Mouse (Mus musculus): ENCODE data around the gene Dnajc11.
A peak's percentile ranks its signal among the peaks of the same experiment; 100 is the strongest.

Gene Dnajc11

GRCm38 (mm10) chr4:151932576-151933504 lies 651 bp upstream of the Dnajc11 start:
- no peak for DNase-seq (ENCODE audit: low spot score)

- DNase-seq (ENCODE audit: low spot score): peak; percentile 33
These were observed 703 bp downstream of the Dnajc11 start for GRCm38 (mm10) chr4:151934215-151934572.

DNA sequence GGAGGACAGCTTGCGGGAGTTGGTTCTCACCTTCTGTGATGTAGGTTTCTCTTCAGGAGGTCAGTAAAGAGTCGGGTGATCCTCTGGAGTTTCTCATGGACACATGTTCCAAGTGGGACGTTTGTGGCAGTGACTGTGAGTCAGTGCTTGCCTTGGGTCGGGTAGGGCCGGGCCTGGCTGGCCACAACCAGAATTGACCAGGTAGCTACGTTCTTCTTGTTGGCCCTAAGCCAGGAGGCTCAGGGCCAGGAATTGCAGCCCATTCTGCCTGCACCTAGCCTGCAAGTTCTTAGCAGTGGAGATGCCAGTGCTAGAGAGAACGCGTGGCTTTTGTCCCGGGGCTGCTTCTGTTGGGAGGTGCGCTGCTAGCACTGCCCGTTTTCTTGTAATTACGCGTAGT lies 4.0 kb downstream of the Dnajc11 start:
- DNase-seq (ENCODE audit: low spot score): no peak

DNA sequence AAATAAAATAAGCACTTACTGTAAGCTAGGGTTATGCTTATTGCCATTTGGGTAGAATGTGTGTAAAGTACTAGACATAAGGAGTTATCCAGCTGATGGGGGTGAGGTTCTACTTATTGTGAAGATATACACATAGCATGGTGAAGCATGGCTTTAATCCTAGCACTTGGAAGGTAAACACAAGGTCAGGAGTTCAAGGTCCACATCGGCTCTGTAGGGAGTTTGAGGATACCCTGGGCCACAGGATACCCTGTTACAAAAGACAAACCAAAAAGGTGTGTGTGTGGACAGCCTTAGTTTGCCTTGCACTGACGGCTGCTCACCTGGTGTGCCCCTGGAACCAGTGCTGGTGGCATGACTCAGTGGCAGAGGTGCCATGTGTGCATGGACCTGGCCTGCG lies 4.6 kb downstream of the Dnajc11 start:
- DNase-seq (ENCODE audit: low spot score): no peak

GRCm38 (mm10) chr4:151946211-151946610 lies 12.7 kb downstream of the Dnajc11 start:
- DNase-seq (ENCODE audit: low spot score): no peak

DNA sequence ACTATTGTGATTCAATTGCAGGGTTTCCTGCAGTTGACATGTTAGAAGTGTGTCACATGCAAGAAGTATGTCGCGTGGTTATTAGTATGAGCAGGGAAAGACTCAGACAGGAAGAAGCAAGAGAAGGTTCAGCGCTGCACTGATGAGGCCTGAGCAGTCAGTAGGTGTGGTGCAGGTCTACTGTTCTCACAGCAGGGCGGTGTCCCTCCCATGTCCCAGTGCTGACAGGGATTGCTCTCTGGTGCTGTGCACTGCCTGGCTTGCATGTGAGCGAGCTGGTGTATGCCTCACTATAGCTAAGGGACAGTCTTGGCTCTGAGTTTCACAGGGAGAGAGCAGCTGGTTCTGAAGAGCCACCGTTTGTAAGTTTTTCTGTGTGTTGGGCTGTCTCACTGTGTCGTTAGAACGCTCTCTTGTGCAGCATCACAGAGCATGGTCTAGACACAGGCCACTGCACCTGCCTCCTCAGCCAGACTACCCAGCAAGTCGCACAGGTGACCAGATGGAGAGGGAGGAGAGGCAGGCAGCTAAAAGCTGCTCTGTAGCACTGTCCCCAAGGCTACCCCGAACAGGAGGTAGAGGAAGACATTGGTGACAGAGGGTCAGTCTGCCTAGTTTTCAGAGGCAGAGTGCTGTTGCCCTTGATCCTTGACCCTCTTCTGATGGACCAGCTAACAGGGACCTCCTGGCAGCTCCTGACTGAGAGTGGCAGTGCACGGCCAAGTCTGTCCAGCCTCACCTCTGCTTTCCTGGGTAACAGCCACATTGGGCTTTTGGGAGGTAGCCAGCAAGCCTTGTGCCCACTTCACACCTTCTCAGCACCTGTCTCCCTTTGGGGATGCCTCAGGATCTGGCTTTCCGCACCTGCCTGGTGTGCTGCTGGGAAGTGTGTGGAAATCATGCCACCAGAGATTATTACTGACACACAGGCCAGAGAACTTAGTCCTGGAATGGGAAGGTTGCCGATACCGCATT lies 15.3 kb downstream of the Dnajc11 start:
- DNase-seq (ENCODE audit: low spot score): no peak

- no peak for DNase-seq (ENCODE audit: low spot score)
These were observed 19.7 kb downstream of the Dnajc11 start for GRCm38 (mm10) chr4:151953209-151953608.

GRCm38 (mm10) chr4:151955791-151956190 lies 22.3 kb downstream of the Dnajc11 start:
- DNase-seq (ENCODE audit: low spot score): no peak

- no peak for DNase-seq (ENCODE audit: low spot score)
These were observed 24.3 kb downstream of the Dnajc11 start for GRCm38 (mm10) chr4:151957584-151958315.

- DNase-seq (ENCODE audit: low spot score): no peak
These were observed 26.5 kb downstream of the Dnajc11 start for GRCm38 (mm10) chr4:151959849-151960512.

DNA sequence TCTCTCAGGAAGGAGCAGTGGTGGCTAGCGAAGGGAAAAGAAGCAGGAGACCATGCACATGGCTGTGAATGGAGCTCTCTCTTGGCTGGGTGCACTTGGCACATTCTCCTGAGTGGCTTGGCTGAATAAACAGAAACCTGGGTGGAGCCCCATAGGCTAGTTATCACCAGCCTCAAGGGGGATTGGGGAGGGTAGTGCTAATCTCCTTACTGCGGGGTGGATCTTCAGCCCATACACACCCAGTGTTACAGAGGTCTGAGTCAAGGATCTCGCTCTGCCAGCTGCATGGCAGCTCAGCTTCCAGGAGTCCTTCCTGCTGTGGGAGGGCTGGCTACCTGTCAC lies 27.0 kb downstream of the Dnajc11 start:
- no peak for DNase-seq (ENCODE audit: low spot score)

DNA sequence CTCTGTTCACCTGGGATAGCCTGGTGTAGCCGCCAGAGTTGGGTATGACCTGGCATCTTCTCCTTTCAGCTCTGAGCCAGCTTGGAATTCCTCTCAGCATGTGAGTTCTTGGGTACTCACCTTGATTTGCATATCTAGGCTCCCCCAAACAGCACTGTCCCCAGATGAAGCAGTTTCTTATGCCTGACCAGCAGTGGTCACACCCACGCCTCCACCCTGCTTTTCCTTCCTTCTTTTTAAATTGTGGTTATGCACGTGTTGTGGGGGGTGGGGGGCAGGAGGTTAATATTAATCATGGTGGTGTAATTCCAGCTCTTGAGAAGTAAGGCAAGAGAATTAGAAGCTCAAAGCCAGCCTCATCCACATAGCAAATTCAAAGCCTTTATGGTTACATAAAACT lies 29.3 kb downstream of the Dnajc11 start:
- no peak for DNase-seq (ENCODE audit: low spot score)

DNA sequence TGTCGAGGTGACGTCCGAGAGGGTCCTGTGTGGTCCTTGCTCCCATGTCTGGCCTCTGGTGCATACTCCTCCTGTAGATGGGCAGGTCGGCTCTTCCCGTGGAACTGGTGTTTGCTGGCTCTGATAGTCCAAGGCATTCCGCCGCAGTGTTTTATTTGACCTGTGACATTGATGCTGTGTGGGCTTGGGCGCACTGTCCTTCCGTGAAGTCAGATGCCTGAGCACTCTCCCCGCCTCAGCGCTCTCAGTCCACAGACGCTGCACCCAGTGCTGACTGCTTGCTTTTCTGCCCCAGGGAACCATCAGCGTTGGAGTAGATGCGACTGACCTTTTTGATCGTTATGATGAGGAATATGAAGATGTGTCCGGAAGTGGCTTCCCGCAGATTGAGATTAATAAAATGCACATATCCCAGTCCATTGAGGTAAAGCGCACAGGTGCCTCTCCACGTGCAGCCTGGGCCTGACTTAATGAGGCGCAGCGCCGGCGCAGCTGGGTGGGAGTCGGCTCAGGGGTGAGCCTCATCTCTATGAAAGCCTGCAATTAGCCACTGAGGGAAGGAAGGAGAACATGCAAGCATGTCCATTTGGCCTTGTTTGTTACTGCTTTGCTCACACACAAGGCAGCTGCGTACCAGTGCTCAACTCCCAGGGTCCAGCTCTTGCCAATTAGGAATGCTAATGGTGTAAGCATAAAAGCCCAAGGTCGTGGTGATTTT lies 34.9 kb downstream of the Dnajc11 start:
- no peak for DNase-seq (ENCODE audit: low spot score)

- DNase-seq (ENCODE audit: low spot score): no peak
These were observed 38.9 kb downstream of the Dnajc11 start for GRCm38 (mm10) chr4:151972221-151972967.

- no peak for DNase-seq (ENCODE audit: low spot score)
These were observed 42.0 kb downstream of the Dnajc11 start for GRCm38 (mm10) chr4:151975441-151975840.

DNA sequence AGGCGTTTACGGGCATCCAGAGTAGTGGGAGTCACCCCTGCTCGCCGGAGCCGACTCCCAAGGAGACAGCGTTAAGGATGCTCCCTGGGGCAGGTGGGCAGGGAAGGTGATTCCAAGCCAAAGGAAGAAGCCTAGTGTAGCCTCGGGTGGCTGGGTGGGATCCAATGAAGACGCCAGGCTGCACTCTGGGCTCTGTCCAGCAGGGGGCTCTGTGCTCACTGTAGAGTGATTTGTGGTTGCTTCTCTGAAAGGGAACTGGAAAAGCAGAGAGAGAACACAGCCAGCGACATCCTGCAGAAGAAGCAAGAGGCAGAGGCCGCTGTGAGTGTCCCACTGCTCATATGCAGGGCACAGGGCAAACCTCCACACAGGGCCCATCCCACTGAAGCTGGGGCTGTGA lies 44.3 kb downstream of the Dnajc11 start:
- DNase-seq (ENCODE audit: low spot score): no peak

DNA sequence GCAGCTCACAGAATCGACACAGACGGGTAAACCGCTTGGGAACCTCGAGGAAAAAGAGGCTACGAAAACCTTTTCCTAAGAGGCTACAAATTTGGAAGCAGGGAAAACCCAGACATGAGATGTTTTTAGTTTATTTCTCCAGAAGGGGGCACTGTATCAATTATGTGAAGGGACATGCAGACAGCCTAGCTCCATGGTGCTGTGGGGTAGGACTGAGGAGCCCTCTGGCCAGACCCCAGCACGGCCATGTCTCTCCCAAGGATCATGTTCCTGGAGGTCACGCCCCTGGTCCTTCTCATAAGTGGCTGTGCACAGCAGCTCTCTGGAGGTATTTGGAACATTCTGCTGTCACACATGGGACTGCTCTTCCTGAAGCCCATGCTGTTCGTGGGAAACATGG lies 47.2 kb downstream of the Dnajc11 start:
- DNase-seq (ENCODE audit: low spot score): no peak

DNA sequence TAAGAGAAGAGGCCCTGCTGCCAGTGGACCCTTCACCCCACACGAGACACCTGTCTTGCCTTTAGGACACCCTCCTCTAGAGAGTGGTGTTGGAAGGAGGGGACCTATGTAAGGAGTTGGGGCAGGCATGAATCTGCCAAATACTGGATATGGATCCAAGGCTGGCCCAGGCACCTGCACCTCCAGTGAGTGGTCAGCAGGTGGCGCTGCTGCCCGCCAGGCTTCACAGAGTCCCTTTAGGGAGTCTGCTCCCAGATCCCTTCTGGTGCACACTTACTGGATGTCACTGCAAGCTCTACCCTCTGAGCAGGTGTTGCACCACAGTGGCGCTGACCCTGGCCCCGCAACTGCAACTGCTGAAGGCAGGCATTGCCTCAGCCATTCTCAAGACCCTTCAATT lies 47.9 kb downstream of the Dnajc11 start:
- DNase-seq (ENCODE audit: low spot score): peak; percentile 61

DNA sequence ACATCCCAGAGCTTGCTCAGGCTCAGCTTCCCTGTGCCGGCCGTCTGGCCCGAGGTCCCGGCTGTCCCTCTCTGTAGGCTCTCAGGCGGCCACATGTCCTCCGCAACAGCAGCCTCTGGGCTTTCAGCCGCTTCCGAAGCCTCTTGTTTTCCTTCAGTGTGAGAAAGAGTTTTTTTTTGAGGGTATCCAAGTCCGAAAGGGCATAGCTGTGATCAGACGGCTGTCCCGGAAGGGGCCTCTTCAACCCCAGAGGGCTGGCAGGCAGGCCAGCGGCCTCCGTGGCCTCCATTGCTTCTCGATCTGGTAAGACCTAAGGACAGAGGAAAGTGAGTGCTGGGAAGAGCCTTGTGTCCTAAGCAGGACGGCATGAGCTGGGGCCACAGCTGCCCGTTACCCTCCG lies 49.6 kb downstream of the Dnajc11 start:
- DNase-seq (ENCODE audit: low spot score): no peak

DNA sequence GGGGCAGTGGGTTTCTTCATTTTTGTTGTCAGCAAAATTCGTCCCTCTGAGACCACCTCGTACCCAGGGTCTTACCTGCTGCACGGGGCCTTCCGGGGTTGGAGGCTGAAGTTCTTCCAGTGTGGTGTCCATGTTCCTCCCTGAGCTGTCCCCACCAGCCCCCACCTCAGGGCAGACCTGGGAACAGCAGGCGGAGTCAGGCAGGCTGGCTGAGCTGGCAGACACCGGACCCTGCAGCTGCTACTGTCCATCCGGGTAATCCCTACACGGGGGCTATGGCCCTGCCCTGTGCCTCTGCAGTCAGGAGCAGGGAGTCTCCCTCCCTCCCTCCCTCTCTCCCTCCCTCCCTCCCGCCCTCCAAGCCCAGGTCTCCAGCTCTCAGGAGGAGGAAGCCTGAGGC lies 50.1 kb downstream of the Dnajc11 start:
- DNase-seq (ENCODE audit: low spot score): no peak

All from testis, postnatal 14 days (tissue).